Mouse (Mus musculus) kidney, embryonic 14.5 days (tissue): ENCODE results near the gene 1700001P01Rik. TPM values are rescaled to one million over a fixed set of nuclear protein-coding genes. Genes with fewer than 3 reads are reported as not detected.

ENCODE experiments used
- microRNA-seq: library from miRNA; unstranded; fragments of <30 nt; microRNA quantifications from one replicate; pipeline ENCODE4, GENCODE M21; 2016
- polyA plus RNA-seq: library from polyadenylated mRNA; unstranded; fragments of >200 nt; fragmentation: Nextera tagmentation; extraction: Ambion mirVana; gene quantifications from 2 replicates; pipeline ENCODE4 v1.2.1, GENCODE M21; 2014

Gene 1700001P01Rik
- polyA plus RNA-seq, 1 experiment from 2014 or later = not detected

Small RNA genes within 50 kb of the gene (microRNA-seq; reads per million reads assigned to microRNA genes)
- not detected for gene Mir8102

Other genes starting within 250 kb of the 1700001P01Rik start
- 0.97 and 1.1 TPM in 2 replicates for gene Srcin1, start 199.7 kb downstream of the 1700001P01Rik start, polyA plus RNA-seq
- gene Epop, start 146.2 kb downstream of the 1700001P01Rik start, polyA plus RNA-seq = 6.3 and 6.9 TPM in 2 replicates
- gene Mllt6, start 112.5 kb downstream of the 1700001P01Rik start, polyA plus RNA-seq = 5.7 and 10.0 TPM in 2 replicates
- 30.5 and 34.2 TPM in 2 replicates for gene Cisd3, start 90.1 kb downstream of the 1700001P01Rik start, polyA plus RNA-seq
- 19.3 and 23.1 TPM in 2 replicates for gene Pcgf2, start 75.4 kb downstream of the 1700001P01Rik start, polyA plus RNA-seq
- gene Psmb3, start 72.5 kb downstream of the 1700001P01Rik start, polyA plus RNA-seq = 525 and 539 TPM in 2 replicates
- 1.9 and 2.6 TPM in 2 replicates for gene Pip4k2b, start 31.2 kb downstream of the 1700001P01Rik start, polyA plus RNA-seq
- gene Cwc25, start 9.4 kb downstream of the 1700001P01Rik start, polyA plus RNA-seq = 12.6 and 13.7 TPM in 2 replicates
- 695 and 947 TPM in 2 replicates for gene Rpl23, start 6.5 kb upstream of the 1700001P01Rik start, polyA plus RNA-seq
- gene Lasp1, start 23.1 kb upstream of the 1700001P01Rik start, polyA plus RNA-seq = 46.9 and 57.2 TPM in 2 replicates
- gene B230217C12Rik, start 64.9 kb upstream of the 1700001P01Rik start, polyA plus RNA-seq = 8.6 and 11.3 TPM in 2 replicates
- 0.33 and 0.47 TPM in 2 replicates for gene Fbxo47, start 108.2 kb upstream of the 1700001P01Rik start, polyA plus RNA-seq
- gene Plxdc1, start 210.5 kb upstream of the 1700001P01Rik start, polyA plus RNA-seq = 0.69 and 1.7 TPM in 2 replicates
- gene Arl5c, start 220.3 kb upstream of the 1700001P01Rik start, polyA plus RNA-seq = 9.3 and 16.2 TPM in 2 replicates
- gene Cacnb1, start 247.1 kb upstream of the 1700001P01Rik start, polyA plus RNA-seq = 11.7 and 12.3 TPM in 2 replicates